Mouse (Mus musculus): ENCODE results near the gene Sh3gl1.

- TF ChIP-seq CTCF (IDR thresholded peaks at IDR 0.05; ENCODE audit: control insufficient read depth, insufficient read depth, low read length) (no peak), POLR2A (IDR thresholded peaks at IDR 0.05; ENCODE audit: borderline replicate concordance, control insufficient read depth, low read depth, low read length) (no peak)
Measured at GRCm38 (mm10) chr17:56007444-56008355, 28.7 kb downstream of the Sh3gl1 start.

Data from bone marrow, adult 2 months (tissue).